Mouse (Mus musculus) heart, embryonic 11.5 days (tissue): Measurements from ENCODE around the gene Pdlim3. TPM values are rescaled to one million over a fixed set of nuclear protein-coding genes. Genes with fewer than 3 reads are reported as not detected.

Experiments used
- ATAC-seq: fragments of 200-750 bp; cut with Nextera tagmentation; replicated peaks from 2 replicates; pipeline ENCODE4 v1.8.0; 2017; ENCODE audit warnings: moderate library complexity; ENCODE audit not compliant: insufficient number of reproducible peaks, low FRiP score, low TSS enrichment
- H3K27ac ChIP-seq: fragments of 300-500 bp; sonication (generic); 2 replicates; pipeline ENCODE4 v1.5.1; 2014; ENCODE audit warnings: mild to moderate bottlenecking, low read depth, low read length
- H3K27me3 ChIP-seq: fragments of 300-500 bp; sonication (generic); 2 replicates; pipeline ENCODE4 v1.6.1; 2014; ENCODE audit warnings: mild to moderate bottlenecking, low read length, mixed read lengths; ENCODE audit not compliant: control insufficient read depth, insufficient read depth
- H3K36me3 ChIP-seq: fragments of 300-500 bp; sonication (generic); 2 replicates; pipeline ENCODE4 v1.6.1; 2014; ENCODE audit warnings: mild to moderate bottlenecking, low read length, moderate library complexity, mixed read lengths; ENCODE audit not compliant: control insufficient read depth, insufficient read depth
- H3K4me1 ChIP-seq: fragments of 300-500 bp; sonication (generic); 2 replicates; pipeline ENCODE4 v1.6.1; 2014; ENCODE audit warnings: low read length; ENCODE audit not compliant: control insufficient read depth, insufficient read depth
- H3K4me2 ChIP-seq: fragments of 300-500 bp; sonication (generic); 2 replicates; pipeline ENCODE4 v1.6.1; 2014; ENCODE audit warnings: mild to moderate bottlenecking, moderate library complexity
- H3K4me3 ChIP-seq: fragments of 300-500 bp; sonication (generic); 2 replicates; pipeline ENCODE4 v1.5.1; 2014; ENCODE audit warnings: low read depth, low read length
- H3K9ac ChIP-seq: fragments of 300-500 bp; sonication (generic); 2 replicates; pipeline ENCODE4 v1.6.1; 2014; ENCODE audit warnings: mild to moderate bottlenecking, low read depth, low read length, moderate library complexity
- H3K9me3 ChIP-seq: fragments of 300-500 bp; sonication (generic); replicated peaks from 2 replicates; pipeline ENCODE4 v1.6.1; 2016; ENCODE audit warnings: low read length; ENCODE audit not compliant: control insufficient read depth
- WGBS: fragments of 180-500 bp; shearing (Covaris S2); extraction: QIAGEN DNeasy Blood & Tissue Kit; methylation state at CpG from one replicate; pipeline ENCODE4 v1.1.7; 2014; ENCODE audit not compliant: insufficient replicate concordance; 5-methylcytosine and 5-hydroxymethylcytosine counted together
- polyA plus RNA-seq: library from polyadenylated mRNA; unstranded; fragments of >200 nt; fragmentation: Nextera tagmentation; extraction: Ambion mirVana; gene quantifications from 2 replicates; pipeline ENCODE4 v1.2.1, GENCODE M21; 2014

Gene Pdlim3
- polyA plus RNA-seq, 1 experiment from 2014 or later, result 307 TPM

DNA sequence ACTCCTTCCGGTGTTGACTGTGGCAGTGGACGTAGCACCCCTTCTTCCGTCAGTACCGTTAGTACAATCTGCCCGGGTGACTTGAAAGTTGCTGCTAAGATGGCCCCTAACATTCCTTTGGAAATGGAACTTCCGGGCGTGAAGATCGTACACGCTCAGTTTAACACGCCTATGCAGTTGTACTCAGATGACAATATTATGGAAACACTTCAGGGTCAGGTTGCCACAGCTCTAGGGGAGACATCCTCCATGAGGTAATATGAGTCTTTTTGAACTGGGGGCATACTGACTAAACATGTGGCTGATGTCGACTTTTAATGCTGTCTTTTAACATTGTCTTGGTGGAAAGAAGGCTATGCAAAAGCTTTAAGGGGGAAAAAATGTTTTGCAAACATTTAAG lies 28.4 kb downstream of the Pdlim3 start:
- WGBS, result 89% methylated on average over 11 of the region's 11 CpGs
- Histone ChIP-seq H3K4me2 (no peak overlapping the region), H3K27me3 (no peaks in the 10 kb centered on the region), H3K36me3 (peaks cover 23% of the 10 kb centered on the region), H3K9ac (no peak overlapping the region), H3K4me3 (no peak overlapping the region), H3K9me3 (no peaks in the 10 kb centered on the region), H3K4me1 (no peaks in the 10 kb centered on the region), H3K27ac (no peak overlapping the region)
- no peak for ATAC-seq

DNA sequence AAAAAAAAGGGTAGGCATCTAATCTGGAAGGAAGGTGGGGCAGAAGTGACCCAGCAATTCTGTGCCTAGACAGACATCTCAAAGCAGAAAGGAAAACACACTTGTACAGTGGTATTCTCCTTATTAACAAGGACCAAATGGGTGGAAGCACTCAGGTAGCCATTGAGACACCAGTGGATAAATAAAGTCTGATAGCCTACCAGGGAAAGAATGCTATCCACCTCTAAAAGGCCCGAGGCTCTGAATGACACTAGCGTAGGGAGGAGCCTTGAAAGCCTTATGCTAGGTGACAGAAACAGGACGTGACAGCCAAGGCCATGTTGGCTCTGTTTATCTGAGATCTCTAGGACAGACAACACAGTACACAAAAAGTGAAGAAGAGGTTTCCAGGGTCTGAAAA lies 31.2 kb downstream of the Pdlim3 start:
- H3K9me3 ChIP-seq, result no peaks in the 10 kb centered on the region
- ATAC-seq, result no peak
- H3K27ac ChIP-seq, result 0 out of 2 replicates have a peak overlapping the region, but pooled peaks have one; percentile 2
- peaks cover 30% of the 10 kb centered on the region for H3K36me3 ChIP-seq
- no peaks in the 10 kb centered on the region for H3K4me1 ChIP-seq
- H3K4me3 ChIP-seq, result no peak overlapping the region
- no peak overlapping the region for H3K4me2 ChIP-seq
- H3K9ac ChIP-seq, result no peak overlapping the region
- WGBS, result 57% methylated on average over 3 of the region's 3 CpGs
- no peaks in the 10 kb centered on the region for H3K27me3 ChIP-seq

- no peak overlapping the region for H3K9ac ChIP-seq
- 72% methylated on average over 20 of the region's 20 CpGs for WGBS
- ATAC-seq, result no peak
- H3K9me3 ChIP-seq, result no peaks in the 10 kb centered on the region
- H3K4me1 ChIP-seq, result no peaks in the 10 kb centered on the region
- 0 out of 2 replicates have a peak overlapping the region, but pooled peaks have one; percentile 2 for H3K27ac ChIP-seq
- peaks cover 27% of the 10 kb centered on the region for H3K36me3 ChIP-seq
- H3K4me2 ChIP-seq, result no peak overlapping the region; the same call in 1 of the 2 replicates
- no peaks in the 10 kb centered on the region for H3K27me3 ChIP-seq
- H3K4me3 ChIP-seq, result no peak overlapping the region
Measured at GRCm38 (mm10) chr8:45917040-45917679, 31.9 kb downstream of the Pdlim3 start.

- no peak overlapping the region for H3K27ac ChIP-seq
- H3K4me2 ChIP-seq, result no peak overlapping the region
- H3K9me3 ChIP-seq, result no peaks in the 10 kb centered on the region
- H3K27me3 ChIP-seq, result no peaks in the 10 kb centered on the region
- no peak overlapping the region for H3K9ac ChIP-seq
- ATAC-seq, result no peak
- 74% methylated on average over 15 of the region's 15 CpGs for WGBS
- no peak overlapping the region for H3K4me3 ChIP-seq
- peaks cover 27% of the 10 kb centered on the region for H3K36me3 ChIP-seq
- no peaks in the 10 kb centered on the region for H3K4me1 ChIP-seq
Measured at GRCm38 (mm10) chr8:45918891-45919290, 33.6 kb downstream of the Pdlim3 start.

- Histone ChIP-seq H3K9ac (no peak overlapping the region), H3K9me3 (no peaks in the 10 kb centered on the region), H3K4me1 (no peaks in the 10 kb centered on the region), H3K4me2 (no peak overlapping the region), H3K27me3 (no peaks in the 10 kb centered on the region), H3K36me3 (peaks cover 21% of the 10 kb centered on the region), H3K4me3 (no peak overlapping the region), H3K27ac (no peak overlapping the region)
- 84% methylated on average over 7 of the region's 7 CpGs for WGBS
- no peak for ATAC-seq
Measured at GRCm38 (mm10) chr8:45920392-45920791, 35.1 kb downstream of the Pdlim3 start.

GRCm38 (mm10) chr8:45922116-45922515 lies 36.9 kb downstream of the Pdlim3 start:
- no peak for ATAC-seq
- H3K27ac ChIP-seq, result no peak overlapping the region
- WGBS, result 91% methylated on average over 7 of the region's 7 CpGs
- peaks cover 10% of the 10 kb centered on the region for H3K36me3 ChIP-seq
- no peak overlapping the region for H3K4me3 ChIP-seq
- no peaks in the 10 kb centered on the region for H3K4me1 ChIP-seq
- no peak overlapping the region for H3K9ac ChIP-seq
- no peaks in the 10 kb centered on the region for H3K27me3 ChIP-seq
- H3K4me2 ChIP-seq, result no peak overlapping the region
- no peaks in the 10 kb centered on the region for H3K9me3 ChIP-seq

- Histone ChIP-seq H3K9me3 (no peaks in the 10 kb centered on the region; the same call in 1 of the 2 replicates), H3K27ac (no peak within 1 kb of the TSS), H3K4me2 (peak within 1 kb of the TSS; percentile 58), H3K4me1 (no peaks in the 10 kb centered on the region), H3K4me3 (peak within 1 kb of the TSS; percentile 32), H3K9ac (no peak within 1 kb of the TSS), H3K27me3 (no peaks in the 10 kb centered on the region), H3K36me3 (no peaks in the 10 kb centered on the region)
- WGBS, result 5% methylated on average over 23 of the region's 23 CpGs
- no peak; the same call in 1 of the 2 replicates for ATAC-seq
Measured at GRCm38 (mm10) chr8:45934582-45935014, 49.3 kb downstream of the Pdlim3 start, which contains the start of gene Ccdc110. TSS of gene Ccdc110 (plus strand) at chr8:45934619.

DNA sequence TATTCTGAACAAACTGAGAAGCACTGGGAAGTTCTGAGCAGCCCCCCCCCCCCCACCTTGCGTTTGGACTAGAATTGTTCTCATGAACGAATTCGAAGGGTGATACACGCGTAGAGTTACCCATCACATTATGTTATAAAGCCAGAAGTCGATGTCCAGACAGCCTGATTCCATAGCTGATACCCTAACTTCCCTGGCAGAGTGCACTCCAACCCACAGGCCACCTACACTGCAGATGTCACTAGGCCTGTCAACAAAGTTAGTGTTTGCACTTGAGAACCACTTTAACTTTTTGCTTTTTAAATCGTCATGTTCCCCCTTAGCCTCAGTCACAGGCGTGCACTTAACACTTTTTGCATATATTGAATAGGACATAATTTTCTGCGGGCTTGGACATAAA lies 51.7 kb downstream of the Pdlim3 start:
- Histone ChIP-seq H3K27me3 (no peaks in the 10 kb centered on the region), H3K36me3 (no peaks in the 10 kb centered on the region), H3K4me3 (no peak overlapping the region), H3K27ac (no peak overlapping the region), H3K4me2 (no peak overlapping the region), H3K9me3 (no peaks in the 10 kb centered on the region), H3K9ac (no peak overlapping the region), H3K4me1 (no peaks in the 10 kb centered on the region)
- no peak for ATAC-seq
- WGBS, result 88% methylated on average over 9 of the region's 9 CpGs

DNA sequence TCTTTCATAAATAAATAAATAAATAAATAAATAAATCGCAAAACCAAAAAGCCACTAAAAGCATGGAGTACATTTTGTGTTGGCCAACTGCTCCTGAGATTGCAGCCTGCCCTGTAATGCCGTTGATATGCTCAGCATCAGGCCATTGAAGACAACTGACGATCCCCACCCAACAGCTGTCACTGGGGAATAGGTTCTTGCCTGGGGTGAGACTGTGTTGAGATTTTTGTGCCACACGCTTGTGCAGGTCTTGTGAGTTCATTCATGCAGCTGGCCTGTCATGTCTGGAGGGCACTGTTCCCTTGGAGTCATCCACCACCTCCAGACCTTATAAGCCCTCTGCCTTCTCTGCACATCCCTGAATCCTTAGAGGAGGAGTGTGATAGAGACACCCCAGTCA lies 61.0 kb downstream of the Pdlim3 start:
- Histone ChIP-seq H3K4me1 (0 out of 2 replicates have a peak, but pooled peaks cover 2% of the 10 kb centered on the region), H3K27me3 (no peaks in the 10 kb centered on the region), H3K36me3 (no peaks in the 10 kb centered on the region), H3K9me3 (no peaks in the 10 kb centered on the region), H3K9ac (no peak overlapping the region), H3K27ac (no peak overlapping the region), H3K4me3 (no peak overlapping the region), H3K4me2 (no peak overlapping the region)
- 89% methylated on average over 4 of the region's 4 CpGs for WGBS
- no peak for ATAC-seq
